Mouse (Mus musculus): ENCODE data around the gene Aip.

DNA sequence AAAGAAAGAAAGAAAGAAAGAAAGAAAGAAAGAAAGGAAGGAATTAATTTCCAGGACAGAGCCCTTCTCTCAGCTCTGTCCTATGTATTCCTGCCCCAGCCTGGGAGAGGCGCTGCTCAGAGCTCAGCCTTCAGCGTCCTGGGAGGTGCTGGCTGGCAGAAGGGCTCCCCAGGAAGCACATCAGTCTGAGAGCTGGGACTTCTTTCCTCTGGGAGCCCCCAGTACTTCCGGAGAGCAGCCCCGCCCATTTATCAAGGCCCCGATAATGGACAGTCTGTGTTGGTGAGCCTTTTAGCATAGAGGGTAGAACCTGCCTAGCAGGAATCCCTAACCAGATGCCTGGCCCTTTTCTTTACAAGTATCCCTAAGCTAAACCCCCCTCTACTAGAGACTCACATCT is 37.5 kb downstream of the Aip start:
- TF ChIP-seq ZC3H11A (IDR thresholded peaks at IDR 0.05; ENCODE audit: borderline replicate concordance, low read depth, low read length), result no peak
- TF ChIP-seq CHD2 (IDR thresholded peaks at IDR 0.05; ENCODE audit: low read depth, low read length), result no peak
- no peak for TF ChIP-seq HCFC1 (IDR thresholded peaks at IDR 0.05; ENCODE audit: borderline replicate concordance, insufficient read depth, low read length)
